8 mouse cellular contexts compared by ENCODE assay signal in the genomic region with DNA sequence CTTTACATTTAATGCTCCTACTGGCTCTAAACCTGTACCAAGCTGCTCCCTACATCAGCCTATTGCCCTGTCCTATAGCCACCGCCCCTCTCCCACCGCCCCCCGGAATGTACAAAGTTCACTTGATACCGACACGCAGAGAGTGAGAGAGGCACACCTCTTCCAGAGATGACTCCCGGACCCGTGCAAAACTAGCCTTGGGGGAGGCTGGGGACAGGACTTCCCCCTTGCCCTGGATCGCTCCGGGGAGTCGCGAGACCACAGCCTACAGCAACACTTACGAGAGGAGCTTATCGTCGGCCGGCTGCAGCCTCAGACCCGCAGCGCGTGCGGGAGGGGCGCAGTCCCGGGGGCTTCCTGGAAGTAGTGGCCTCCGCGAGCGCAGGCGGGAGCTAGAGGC. TPM values are rescaled to one million over a fixed set of nuclear protein-coding genes. Genes with fewer than 3 reads are reported as not detected.
A peak's percentile ranks its signal among the peaks of the same experiment; 100 is the strongest.
DNase-seq lines count a peak whose midpoint lies in the region; ATAC-seq and TF ChIP-seq lines count a peak whose summit lies in the region.

No protein-coding gene starts in this region.

- no peaks in the 10 kb centered on the region for H3K27me3 ChIP-seq in lung, embryonic 14.5 days (ENCODE audit: insufficient read depth, low read length)
- no peaks in the 10 kb centered on the region for H3K27me3 ChIP-seq in hindbrain, embryonic 14.5 days (ENCODE audit: control insufficient read depth, insufficient read depth, low read length)
- no peaks in the 10 kb centered on the region for H3K27me3 ChIP-seq in megakaryocyte, embryonic 14.5 days (replicated peaks)

- peak; percentile 5; the same call in 1 of the 2 replicates for ATAC-seq in lung, embryonic 14.5 days (ENCODE audit: insufficient read depth)
- ATAC-seq in common myeloid progenitor, adult 5-6 weeks (replicated peaks; ENCODE audit: low read depth, poor library complexity, severe bottlenecking), result peak; percentile 10
- peak; percentile 2 for ATAC-seq in hindbrain, embryonic 14.5 days (ENCODE audit: low FRiP score)

- TF ChIP-seq CTCF in lung, embryonic 14.5 days (IDR thresholded peaks at IDR 0.05; ENCODE audit: low read depth), result no peak

- peak overlapping the region; percentile 74 for H3K4me3 ChIP-seq in lung, embryonic 14.5 days (ENCODE audit: low read depth, low read length)
- H3K4me3 ChIP-seq in hindbrain, embryonic 14.5 days (replicated peaks; ENCODE audit: low read length), result peak overlapping the region; percentile 64
- peak overlapping the region; percentile 97 for H3K4me3 ChIP-seq in megakaryocyte, embryonic 14.5 days (replicated peaks)

- H3K27ac ChIP-seq in lung, embryonic 14.5 days (ENCODE audit: low read depth), result peak overlapping the region; percentile 60
- peak overlapping the region; percentile 86 for H3K27ac ChIP-seq in hindbrain, embryonic 14.5 days

- no peaks in the 10 kb centered on the region for H3K9me3 ChIP-seq in lung, embryonic 14.5 days (ENCODE audit: low read depth, low read length)
- H3K9me3 ChIP-seq in hindbrain, embryonic 14.5 days (ENCODE audit: control insufficient read depth, low read length), result no peaks in the 10 kb centered on the region
- no peaks in the 10 kb centered on the region for H3K9me3 ChIP-seq in megakaryocyte, embryonic 14.5 days

- under 1% methylated on average over 25 of the region's 25 CpGs for WGBS in lung, embryonic 14.5 days
- under 1% methylated on average over 25 of the region's 25 CpGs for WGBS in hindbrain, embryonic 14.5 days

- peaks cover 16% of the 10 kb centered on the region for H3K36me3 ChIP-seq in lung, embryonic 14.5 days (ENCODE audit: insufficient read depth)
- peaks cover 17% of the 10 kb centered on the region for H3K36me3 ChIP-seq in hindbrain, embryonic 14.5 days (replicated peaks; ENCODE audit: control insufficient read depth, insufficient read depth)
- peaks cover 28% of the 10 kb centered on the region for H3K36me3 ChIP-seq in megakaryocyte, embryonic 14.5 days (replicated peaks; ENCODE audit: low read length)

- peaks cover 8% of the 10 kb centered on the region; the same call in 1 of the 2 replicates for H3K4me1 ChIP-seq in lung, embryonic 14.5 days (ENCODE audit: insufficient read depth)
- H3K4me1 ChIP-seq in hindbrain, embryonic 14.5 days (replicated peaks; ENCODE audit: control insufficient read depth, insufficient read depth, low read length), result peaks cover 30% of the 10 kb centered on the region
- peaks cover 60% of the 10 kb centered on the region for H3K4me1 ChIP-seq in megakaryocyte, embryonic 14.5 days

- DNase-seq in lung, embryonic 14.5 days, result no peak
- DNase-seq in lung, postnatal 14 days, result no peak
- no peak for DNase-seq in hindbrain, embryonic 14.5 days (ENCODE audit: low spot score)
- no peak for DNase-seq in layer of hippocampus, adult 8-10 months (ENCODE audit: low spot score in 2 of 2)
- no peak for DNase-seq in c-Kit-positive CD71-positive TER-119-positive erythroid progenitor cells, embryonic 14.5 days (ENCODE audit: low spot score)
- DNase-seq in adrenal gland, adult (ENCODE audit: inconsistent age in 2 of 2, low spot score in 1 of 2), result no peak

- H3K4me2 ChIP-seq in lung, embryonic 14.5 days, result peak overlapping the region; percentile 82
- peak overlapping the region; percentile 87 for H3K4me2 ChIP-seq in hindbrain, embryonic 14.5 days (replicated peaks)

- peak overlapping the region; percentile 68 for H3K9ac ChIP-seq in lung, embryonic 14.5 days
- H3K9ac ChIP-seq in hindbrain, embryonic 14.5 days, result peak overlapping the region; percentile 78

RNA-seq across cellular contexts. Expression of a gene that starts 0.5 kb away (rescaled TPM):
- 21.1 and 25.5 TPM in 2 replicates for polyA plus RNA-seq in lung, embryonic 14.5 days (2014; fragmentation: Nextera tagmentation; extraction: Ambion mirVana)
- total RNA-seq in common myeloid progenitor, adult 5-6 weeks (2017), result 7.9 and 9.8 TPM in 2 replicates
- 20.3 and 22.5 TPM in 2 replicates for polyA plus RNA-seq in hindbrain, embryonic 14.5 days (2014; fragmentation: Nextera tagmentation; extraction: Ambion mirVana)
- 4.5 and 4.7 TPM in 2 replicates for polyA plus RNA-seq in megakaryocyte, embryonic 14.5 days (2012; ENCODE audit: insufficient read depth, low replicate concordance)
- 10 to 100 TPM; 48.7 to 69.6 (median 65.9) TPM for total RNA-seq in layer of hippocampus, adult 8-10 months (2022)

RNA-seq across cellular contexts. Expression of a gene that starts 3.1 kb away (rescaled TPM):
- 19.8 and 21.2 TPM in 2 replicates for polyA plus RNA-seq in lung, embryonic 14.5 days (2014; fragmentation: Nextera tagmentation; extraction: Ambion mirVana)
- total RNA-seq in common myeloid progenitor, adult 5-6 weeks (2017), result 13.1 and 13.6 TPM in 2 replicates
- 19.1 and 19.8 TPM in 2 replicates for polyA plus RNA-seq in hindbrain, embryonic 14.5 days (2014; fragmentation: Nextera tagmentation; extraction: Ambion mirVana)
- polyA plus RNA-seq in megakaryocyte, embryonic 14.5 days (2012; ENCODE audit: insufficient read depth, low replicate concordance), result 15.6 and 22.4 TPM in 2 replicates
- total RNA-seq in layer of hippocampus, adult 8-10 months (2022), result 10 to 100 TPM; 19.6 to 24.3 (median 22.0) TPM

RNA-seq across cellular contexts. Expression of a gene that starts 22.3 kb away (rescaled TPM):
- polyA plus RNA-seq in lung, embryonic 14.5 days (2014; fragmentation: Nextera tagmentation; extraction: Ambion mirVana), result 0.99 and 1.1 TPM in 2 replicates
- 0.10 and 2.4 TPM in 2 replicates for total RNA-seq in common myeloid progenitor, adult 5-6 weeks (2017)
- 3.7 and 3.9 TPM in 2 replicates for polyA plus RNA-seq in hindbrain, embryonic 14.5 days (2014; fragmentation: Nextera tagmentation; extraction: Ambion mirVana)
- 4.5 TPM in 1 of 2 replicates, not detected in the other for polyA plus RNA-seq in megakaryocyte, embryonic 14.5 days (2012; ENCODE audit: insufficient read depth, low replicate concordance)
- 10 to 100 TPM; 15.3 to 21.4 (median 18.7) TPM for total RNA-seq in layer of hippocampus, adult 8-10 months (2022)

RNA-seq across cellular contexts. Expression of a gene that starts 52.8 kb away (rescaled TPM):
- polyA plus RNA-seq in lung, embryonic 14.5 days (2014; fragmentation: Nextera tagmentation; extraction: Ambion mirVana), result 56.4 and 61.6 TPM in 2 replicates
- 14.4 and 20.2 TPM in 2 replicates for total RNA-seq in common myeloid progenitor, adult 5-6 weeks (2017)
- 95.0 and 98.9 TPM in 2 replicates for polyA plus RNA-seq in hindbrain, embryonic 14.5 days (2014; fragmentation: Nextera tagmentation; extraction: Ambion mirVana)
- polyA plus RNA-seq in megakaryocyte, embryonic 14.5 days (2012; ENCODE audit: insufficient read depth, low replicate concordance), result 302 and 455 TPM in 2 replicates
- total RNA-seq in layer of hippocampus, adult 8-10 months (2022), result 100 to 1,000 TPM; 160 to 168 (median 167) TPM
